Mouse (Mus musculus) spleen, adult 12 weeks (tissue): ENCODE data around the gene Rps29.

Experiments
- DNase-seq: peaks from one replicate; pipeline ENCODE4 v3.0.0; 2022; ENCODE audit warnings: low spot score

Gene Rps29

GRCm38 (mm10) chr12:69158765-69159577 is at the start of gene Rps29:
Gene Rps29, minus strand, starts transcription at chr12:69159186.
- DNase-seq: peak; percentile 97

GRCm38 (mm10) chr12:69208520-69208919 is 49.5 kb upstream of the Rps29 start:
- no peak for DNase-seq

- DNase-seq: no peak
Observed at GRCm38 (mm10) chr12:69207926-69208325, 48.9 kb upstream of the Rps29 start.

- no peak for DNase-seq
Observed at GRCm38 (mm10) chr12:69207396-69207795, 48.4 kb upstream of the Rps29 start.

GRCm38 (mm10) chr12:69204052-69204833 is 45.3 kb upstream of the Rps29 start, which contains the start of gene Gm49384:
Gene Gm49384, minus strand, starts transcription at chr12:69204267.
- no peak for DNase-seq

GRCm38 (mm10) chr12:69198985-69199384 is 40.0 kb upstream of the Rps29 start:
- no peak for DNase-seq

GRCm38 (mm10) chr12:69198164-69198535 is 39.2 kb upstream of the Rps29 start, which contains the start of gene Dnaaf2:
Gene Dnaaf2, minus strand, starts transcription at chr12:69198429.
- no peak for DNase-seq

- peak; percentile 67 for DNase-seq
Observed at GRCm38 (mm10) chr12:69197378-69198163, 38.6 kb upstream of the Rps29 start.

- DNase-seq: peak; percentile 60
Observed at GRCm38 (mm10) chr12:69196444-69197377, 37.7 kb upstream of the Rps29 start, which contains the start of gene Gm49383. Gene Gm49383, minus strand, starts transcription at chr12:69197104.

GRCm38 (mm10) chr12:69192637-69193036 is 33.7 kb upstream of the Rps29 start:
- DNase-seq: no peak

- DNase-seq: no peak
Observed at GRCm38 (mm10) chr12:69191396-69191795, 32.4 kb upstream of the Rps29 start.

- no peak for DNase-seq
Observed at GRCm38 (mm10) chr12:69190522-69190921, 31.5 kb upstream of the Rps29 start.

GRCm38 (mm10) chr12:69190074-69190473 is 31.1 kb upstream of the Rps29 start:
- no peak for DNase-seq

- DNase-seq: no peak
Observed at GRCm38 (mm10) chr12:69186811-69187471, 28.0 kb upstream of the Rps29 start.

GRCm38 (mm10) chr12:69185371-69185770 is 26.4 kb upstream of the Rps29 start:
- no peak for DNase-seq

GRCm38 (mm10) chr12:69184342-69185295 is 25.6 kb upstream of the Rps29 start:
- no peak for DNase-seq

GRCm38 (mm10) chr12:69183583-69184308 is 24.8 kb upstream of the Rps29 start, which contains the start of the genes Rpl36al and Mgat2:
Gene Rpl36al, minus strand, starts transcription at chr12:69184083.
Gene Mgat2, plus strand, starts transcription at chr12:69184157.
- peak; percentile 97 for DNase-seq

- no peak for DNase-seq
Observed at GRCm38 (mm10) chr12:69181800-69182199, 22.8 kb upstream of the Rps29 start.
